In the genomic region with DNA sequence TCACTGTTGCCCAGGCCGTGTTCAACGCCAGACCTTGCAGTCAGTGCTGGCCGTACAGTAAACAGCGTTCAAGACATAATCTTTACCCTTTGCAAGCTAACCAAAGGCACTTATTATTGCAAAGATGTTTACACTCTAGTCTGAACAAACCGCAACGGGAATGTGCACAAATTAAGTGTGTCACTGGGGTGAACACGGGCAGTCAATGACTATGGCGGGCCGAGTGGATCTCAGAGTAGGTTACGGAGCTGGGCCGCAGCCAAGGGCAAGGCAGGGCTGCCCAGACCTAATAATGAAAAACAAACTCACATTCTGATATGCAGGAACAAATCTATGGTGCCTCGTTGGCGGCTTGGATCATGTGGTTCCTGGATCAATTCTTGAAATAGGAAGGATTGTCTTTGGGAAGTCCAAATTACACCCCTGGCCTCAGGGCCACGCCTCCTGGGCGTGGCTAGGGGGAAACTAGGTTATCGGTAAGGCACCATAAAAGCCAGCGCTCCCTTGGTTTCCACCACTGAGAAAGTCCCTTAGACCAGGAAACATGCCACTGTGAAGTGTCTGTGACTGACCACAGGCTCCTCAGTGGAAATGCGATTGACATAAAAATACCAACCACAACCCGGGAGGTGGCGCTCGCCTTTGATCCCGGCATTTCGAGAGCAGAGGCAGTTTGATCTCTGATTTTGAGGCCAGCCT, we compare ENCODE assay signal across 10 mouse cellular contexts. TPM values are rescaled to one million over a fixed set of nuclear protein-coding genes. Genes with fewer than 3 reads are reported as not detected.
DNase-seq lines count a peak whose midpoint lies in the region; ATAC-seq lines count a peak whose summit lies in the region.
"Had no signal": no experiment of that assay in that cellular context is flagged by ENCODE, and none has a peak within 500 bp of the region (broad histone marks: within the 10 kb centered on the region; RNA-seq: fewer than 3 reads in every experiment).

No protein-coding gene starts in this region.

- peaks cover 16 to 20% of the 10 kb centered on the region in 2 experiments for H3K4me1 ChIP-seq in heart, embryonic 14.5 days (ENCODE audit: control insufficient read depth in 2 of 2, insufficient read depth in 2 of 2, low read length in 2 of 2)
- H3K4me1 ChIP-seq in brown adipose tissue, adult 24 weeks (ENCODE audit: control insufficient read depth, insufficient read depth, insufficient read length, low read length) = 0 out of 2 replicates have a peak, but pooled peaks cover 3% of the 10 kb centered on the region
- H3K4me1 ChIP-seq in limb, embryonic 11.5 days (ENCODE audit: control insufficient read depth, insufficient read depth, low read length) = no peaks in the 10 kb centered on the region
- H3K4me1 ChIP-seq in hindbrain, embryonic 11.5 days (replicated peaks; ENCODE audit: control insufficient read depth, insufficient read depth, low read length) = no peaks in the 10 kb centered on the region

- 50% methylated on average over 23 of the region's 23 CpGs for WGBS in heart, embryonic 14.5 days
- 51% methylated on average over 23 of the region's 23 CpGs for WGBS in limb, embryonic 11.5 days
- 64% methylated on average over 23 of the region's 23 CpGs for whole genome bisulfite sequencing in hindbrain, embryonic 11.5 days

- ATAC-seq in heart, embryonic 14.5 days (ENCODE audit: insufficient number of reproducible peaks, insufficient read depth, low FRiP score, low read depth) = no peak
- ATAC-seq in limb, embryonic 11.5 days (ENCODE audit: insufficient number of reproducible peaks, low FRiP score, low TSS enrichment, low read depth) = no peak
- no peak for ATAC-seq in hindbrain, embryonic 11.5 days (ENCODE audit: low FRiP score)

- H3K36me3 ChIP-seq in heart, embryonic 14.5 days (ENCODE audit: control insufficient read depth, insufficient read depth, low read length) = no peaks in the 10 kb centered on the region
- no peaks in the 10 kb centered on the region for H3K36me3 ChIP-seq in limb, embryonic 11.5 days (ENCODE audit: control insufficient read depth, insufficient read depth, low read length)
- H3K36me3 ChIP-seq in hindbrain, embryonic 11.5 days (ENCODE audit: control insufficient read depth, insufficient read depth, low read length) = no peaks in the 10 kb centered on the region
- H3K36me3 ChIP-seq: embryonic facial prominence, embryonic 15.5 days had no signal

- no peaks in the 10 kb centered on the region for H3K9me3 ChIP-seq in heart, embryonic 14.5 days (ENCODE audit: control insufficient read depth, low read length)
- H3K9me3 ChIP-seq in limb, embryonic 11.5 days (ENCODE audit: control insufficient read depth, low read length) = no peaks in the 10 kb centered on the region
- H3K9me3 ChIP-seq in hindbrain, embryonic 11.5 days (ENCODE audit: control insufficient read depth, low read length) = no peaks in the 10 kb centered on the region
- H3K9me3 ChIP-seq: embryonic facial prominence, embryonic 15.5 days had no signal

- H3K9ac ChIP-seq in heart, embryonic 14.5 days (ENCODE audit: low read length) = peak overlapping the region; percentile 28; the same call in 1 of the 2 replicates
- no peak overlapping the region for H3K9ac ChIP-seq in limb, embryonic 11.5 days (ENCODE audit: low read length)
- no peak overlapping the region for H3K9ac ChIP-seq in hindbrain, embryonic 11.5 days (ENCODE audit: low read depth, low read length)
- H3K9ac ChIP-seq: embryonic facial prominence, embryonic 15.5 days had no signal

- H3K4me2 ChIP-seq in heart, embryonic 14.5 days (ENCODE audit: low read length) = peak overlapping the region; percentile 19
- no peak overlapping the region for H3K4me2 ChIP-seq in limb, embryonic 11.5 days (ENCODE audit: low read depth, severe bottlenecking)
- no peak overlapping the region for H3K4me2 ChIP-seq in hindbrain, embryonic 11.5 days (replicated peaks; ENCODE audit: low read depth, low read length)
- H3K4me2 ChIP-seq: embryonic facial prominence, embryonic 15.5 days had no signal

- no peak for DNase-seq in heart, adult 9 months (ENCODE audit: low spot score in 2 of 2)
- DNase-seq in limb, embryonic 11.5 days (ENCODE audit: low spot score) = peak; percentile 59
- DNase-seq in retina, embryonic 14.5 days (ENCODE audit: low spot score) = peak; percentile 35
- DNase-seq in ovary, postnatal 14 days (ENCODE audit: low spot score) = no peak
- DNase-seq in cerebellum, postnatal 36 days = no peak
- DNase-seq in hindbrain, embryonic 11.5 days (ENCODE audit: low spot score) = no peak

- no peaks in the 10 kb centered on the region for H3K27me3 ChIP-seq in heart, embryonic 14.5 days (ENCODE audit: control insufficient read depth, insufficient read depth, low read length)
- no peaks in the 10 kb centered on the region for H3K27me3 ChIP-seq in limb, embryonic 11.5 days (ENCODE audit: control insufficient read depth, insufficient read depth, low read length)
- peaks cover 2% of the 10 kb centered on the region; the same call in 1 of the 2 replicates for H3K27me3 ChIP-seq in hindbrain, embryonic 11.5 days (ENCODE audit: control insufficient read depth, insufficient read depth, low read length)
- H3K27me3 ChIP-seq: embryonic facial prominence, embryonic 15.5 days had no signal

- H3K4me3 ChIP-seq in heart, embryonic 14.5 days (ENCODE audit: control insufficient read depth in 1 of 2, insufficient read depth in 1 of 2, low read depth in 1 of 2, low read length in 2 of 2) = no peak overlapping the region
- H3K4me3 ChIP-seq in brown adipose tissue, adult 24 weeks (ENCODE audit: insufficient read depth, low read depth, low read length) = peak overlapping the region; percentile 35
- no peak overlapping the region for H3K4me3 ChIP-seq in limb, embryonic 11.5 days (ENCODE audit: low read depth, low read length)
- no peak overlapping the region for H3K4me3 ChIP-seq in hindbrain, embryonic 11.5 days (ENCODE audit: low read depth, low read length)
- H3K4me3 ChIP-seq: embryonic facial prominence, embryonic 15.5 days had no signal

- 0 out of 4 replicates have a peak overlapping the region, but pooled peaks of 1 of the 2 experiments have one; percentile 8 for H3K27ac ChIP-seq in heart, embryonic 14.5 days (replicated peaks in 1 of 2; ENCODE audit: control insufficient read depth in 1 of 2, insufficient read depth in 1 of 2, low read depth in 2 of 2, low read length in 2 of 2)
- H3K27ac ChIP-seq in brown adipose tissue, adult 24 weeks (replicated peaks; ENCODE audit: low read depth, low read length) = peak overlapping the region; percentile 47
- no peak overlapping the region for H3K27ac ChIP-seq in limb, embryonic 11.5 days (replicated peaks; ENCODE audit: low read depth, low read length)
- H3K27ac ChIP-seq in hindbrain, embryonic 11.5 days (ENCODE audit: low read depth, low read length) = no peak overlapping the region
- H3K27ac ChIP-seq: embryonic facial prominence, embryonic 15.5 days had no signal

RNA-seq across cellular contexts. Expression of a gene that starts 13.2 kb away (rescaled TPM):
- 1,549 and 1,575 TPM in 2 replicates for polyA plus RNA-seq in heart, embryonic 14.5 days (2014; fragmentation: Nextera tagmentation; extraction: Ambion mirVana)
- polyA plus RNA-seq in brown adipose tissue, adult 24 weeks (2012; ENCODE audit: insufficient read depth, insufficient read length, missing spikeins) = 1,247 and 2,143 TPM in 2 replicates
- polyA plus RNA-seq in limb, embryonic 11.5 days (2014; fragmentation: Nextera tagmentation; extraction: Ambion mirVana) = 4.6 and 5.1 TPM in 2 replicates
- polyA plus RNA-seq in hindbrain, embryonic 11.5 days (2014; fragmentation: Nextera tagmentation; extraction: Ambion mirVana) = 27.7 and 29.4 TPM in 2 replicates

RNA-seq across cellular contexts. Expression of a gene that starts 13.3 kb away (rescaled TPM):
- 0.74 and 1.2 TPM in 2 replicates for polyA plus RNA-seq in heart, embryonic 14.5 days (2014; fragmentation: Nextera tagmentation; extraction: Ambion mirVana)
- 2.1 TPM in 1 of 2 replicates, not detected in the other for polyA plus RNA-seq in brown adipose tissue, adult 24 weeks (2012; ENCODE audit: insufficient read depth, insufficient read length, missing spikeins)
- not detected in 2 replicates for polyA plus RNA-seq in limb, embryonic 11.5 days (2014; fragmentation: Nextera tagmentation; extraction: Ambion mirVana)
- polyA plus RNA-seq in hindbrain, embryonic 11.5 days (2014; fragmentation: Nextera tagmentation; extraction: Ambion mirVana) = not detected in 2 replicates
- polyA plus RNA-seq: neural tube, embryonic 11.5 days had no signal

RNA-seq across cellular contexts. Expression of a gene that starts 16.2 kb away (rescaled TPM):
- 6.0 and 7.5 TPM in 2 replicates for polyA plus RNA-seq in heart, embryonic 14.5 days (2014; fragmentation: Nextera tagmentation; extraction: Ambion mirVana)
- polyA plus RNA-seq in brown adipose tissue, adult 24 weeks (2012; ENCODE audit: insufficient read depth, insufficient read length, missing spikeins) = 1.6 and 2.3 TPM in 2 replicates
- 123 and 136 TPM in 2 replicates for polyA plus RNA-seq in limb, embryonic 11.5 days (2014; fragmentation: Nextera tagmentation; extraction: Ambion mirVana)
- polyA plus RNA-seq in hindbrain, embryonic 11.5 days (2014; fragmentation: Nextera tagmentation; extraction: Ambion mirVana) = 57.9 and 58.8 TPM in 2 replicates

Comparison
In these comparisons a context has a peak if more than half of its experiments do, and no peak if none do; other contexts are left out.
1. DNase-seq: peak in limb, embryonic 11.5 days (single experiment) and retina, embryonic 14.5 days (single experiment); none in heart, adult 9 months (0 of 2), ovary, postnatal 14 days (single experiment), cerebellum, postnatal 36 days (0 of 2) and hindbrain, embryonic 11.5 days (single experiment).
2. RNA of a gene that starts 13.2 kb away (polyA plus RNA-seq): 1,247 to 2,143 TPM in brown adipose tissue, adult 24 weeks and 1,549 to 1,575 TPM in heart, embryonic 14.5 days; 27.7 to 29.4 TPM in hindbrain, embryonic 11.5 days and 4.6 to 5.1 TPM in limb, embryonic 11.5 days; every median in the first group is over 10 times any median in the second.